Mouse (Mus musculus) neural tube, embryonic 14.5 days (tissue): Measurements from ENCODE around the gene Cgnl1. TPM values are rescaled to one million over a fixed set of nuclear protein-coding genes. Genes with fewer than 3 reads are reported as not detected.

ENCODE experiments used
- ATAC-seq: fragments of 200-750 bp; cut with Nextera tagmentation; 2 replicates; pipeline ENCODE4 v1.8.0; 2017; ENCODE audit warnings: low read depth, mild to moderate bottlenecking, moderate TSS enrichment, moderate library complexity
- H3K27ac ChIP-seq: fragments of 300-500 bp; sonication (generic); 2 replicates; pipeline ENCODE4 v1.5.1; 2014; ENCODE audit warnings: low read depth, mild to moderate bottlenecking, control low read depth, low read length, moderate library complexity, mixed read lengths
- H3K27me3 ChIP-seq: fragments of 300-500 bp; sonication (generic); 2 replicates; pipeline ENCODE4 v1.6.1; 2014; ENCODE audit warnings: low read length; ENCODE audit not compliant: control insufficient read depth, insufficient read depth
- H3K36me3 ChIP-seq: fragments of 300-500 bp; sonication (generic); 2 replicates; pipeline ENCODE4 v1.6.1; 2014; ENCODE audit warnings: low read length, mixed read lengths; ENCODE audit not compliant: control insufficient read depth, insufficient read depth
- H3K4me1 ChIP-seq: fragments of 300-500 bp; sonication (generic); 2 replicates; pipeline ENCODE4 v1.6.1; 2014; ENCODE audit warnings: low read length; ENCODE audit not compliant: control insufficient read depth, insufficient read depth
- H3K4me2 ChIP-seq: fragments of 300-500 bp; sonication (generic); 2 replicates; pipeline ENCODE4 v1.6.1; 2014; ENCODE audit warnings: mild to moderate bottlenecking, low read depth, low read length, control low read depth
- H3K4me3 ChIP-seq: fragments of 300-500 bp; sonication (generic); 2 replicates; pipeline ENCODE4 v1.5.1; 2014; ENCODE audit warnings: low read depth, low read length, control low read depth, mixed read lengths
- H3K9ac ChIP-seq: fragments of 300-500 bp; sonication (generic); replicated peaks from 2 replicates; pipeline ENCODE4 v1.6.1; 2014; ENCODE audit warnings: low read depth, mild to moderate bottlenecking, control low read depth, low read length, mixed read lengths
- H3K9me3 ChIP-seq: fragments of 300-500 bp; sonication (generic); 2 replicates; pipeline ENCODE4 v1.6.1; 2016; ENCODE audit warnings: low read length; ENCODE audit not compliant: control insufficient read depth
- WGBS: fragments of 180-500 bp; shearing (Covaris S2); extraction: QIAGEN DNeasy Blood & Tissue Kit; methylation state at CpG from one replicate; pipeline ENCODE4 v1.1.7; 2014; 5-methylcytosine and 5-hydroxymethylcytosine counted together
- polyA plus RNA-seq: library from polyadenylated mRNA; unstranded; fragments of >200 nt; fragmentation: Nextera tagmentation; extraction: Ambion mirVana; gene quantifications from 2 replicates; pipeline ENCODE4 v1.2.1, GENCODE M21; 2014

Gene Cgnl1
- polyA plus RNA-seq, 1 experiment from 2014 or later, result 2.5 TPM

GRCm38 (mm10) chr9:71746405-71746804, 25.0 kb downstream of the Cgnl1 start:
- 56% methylated on average over 4 of the region's 4 CpGs for WGBS
- no peaks in the 10 kb centered on the region for H3K36me3 ChIP-seq
- no peak overlapping the region for H3K4me2 ChIP-seq
- no peak overlapping the region for H3K27ac ChIP-seq
- no peaks in the 10 kb centered on the region for H3K27me3 ChIP-seq
- no peak overlapping the region for H3K4me3 ChIP-seq
- H3K9ac ChIP-seq, result no peak overlapping the region
- ATAC-seq, result no peak
- no peaks in the 10 kb centered on the region for H3K4me1 ChIP-seq
- no peaks in the 10 kb centered on the region for H3K9me3 ChIP-seq

DNA sequence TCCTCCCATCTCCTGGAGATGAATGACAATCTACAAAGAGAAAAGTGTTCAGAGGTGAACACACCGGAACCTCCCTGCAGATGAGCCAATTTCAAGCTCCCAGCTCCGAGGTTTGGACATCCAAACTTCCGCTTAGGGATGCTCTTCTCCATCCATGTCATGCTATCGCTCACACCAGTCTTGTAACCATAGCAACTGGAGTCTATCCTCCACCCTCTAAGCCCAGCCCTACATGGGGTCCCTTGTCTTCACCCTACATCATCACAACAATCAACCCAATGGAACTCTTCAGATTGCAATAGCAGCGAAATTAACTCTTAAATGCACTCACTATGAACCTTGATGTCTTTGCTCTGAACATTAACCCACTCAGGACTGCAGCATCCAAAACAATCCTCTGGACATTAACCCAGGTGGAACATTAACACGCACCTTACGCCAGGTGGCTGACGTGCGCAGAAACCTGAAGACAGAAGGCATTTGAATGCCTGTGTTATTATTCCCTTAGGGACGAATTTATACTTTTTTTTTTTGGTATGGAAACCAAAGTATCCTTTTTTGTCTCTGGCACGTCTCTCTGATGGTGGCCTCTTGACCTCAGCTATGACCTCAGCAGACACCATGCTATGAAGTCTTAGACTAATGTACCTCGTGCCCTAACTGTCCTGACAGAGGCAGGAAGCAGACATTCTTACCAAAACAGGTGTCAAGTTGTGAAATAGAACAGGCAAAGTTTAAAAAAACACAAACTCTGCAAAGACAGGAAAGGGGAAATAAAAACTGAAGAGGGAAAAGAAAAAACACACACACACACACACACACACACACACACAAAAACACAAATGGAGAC, 33.1 kb downstream of the Cgnl1 start:
- H3K9ac ChIP-seq, result no peak overlapping the region
- H3K27me3 ChIP-seq, result no peaks in the 10 kb centered on the region
- no peak overlapping the region for H3K27ac ChIP-seq
- H3K4me1 ChIP-seq, result no peaks in the 10 kb centered on the region
- no peaks in the 10 kb centered on the region for H3K36me3 ChIP-seq
- no peaks in the 10 kb centered on the region for H3K9me3 ChIP-seq
- WGBS, result 74% methylated on average over 12 of the region's 12 CpGs
- no peak overlapping the region for H3K4me3 ChIP-seq
- ATAC-seq, result no peak
- no peak overlapping the region for H3K4me2 ChIP-seq

DNA sequence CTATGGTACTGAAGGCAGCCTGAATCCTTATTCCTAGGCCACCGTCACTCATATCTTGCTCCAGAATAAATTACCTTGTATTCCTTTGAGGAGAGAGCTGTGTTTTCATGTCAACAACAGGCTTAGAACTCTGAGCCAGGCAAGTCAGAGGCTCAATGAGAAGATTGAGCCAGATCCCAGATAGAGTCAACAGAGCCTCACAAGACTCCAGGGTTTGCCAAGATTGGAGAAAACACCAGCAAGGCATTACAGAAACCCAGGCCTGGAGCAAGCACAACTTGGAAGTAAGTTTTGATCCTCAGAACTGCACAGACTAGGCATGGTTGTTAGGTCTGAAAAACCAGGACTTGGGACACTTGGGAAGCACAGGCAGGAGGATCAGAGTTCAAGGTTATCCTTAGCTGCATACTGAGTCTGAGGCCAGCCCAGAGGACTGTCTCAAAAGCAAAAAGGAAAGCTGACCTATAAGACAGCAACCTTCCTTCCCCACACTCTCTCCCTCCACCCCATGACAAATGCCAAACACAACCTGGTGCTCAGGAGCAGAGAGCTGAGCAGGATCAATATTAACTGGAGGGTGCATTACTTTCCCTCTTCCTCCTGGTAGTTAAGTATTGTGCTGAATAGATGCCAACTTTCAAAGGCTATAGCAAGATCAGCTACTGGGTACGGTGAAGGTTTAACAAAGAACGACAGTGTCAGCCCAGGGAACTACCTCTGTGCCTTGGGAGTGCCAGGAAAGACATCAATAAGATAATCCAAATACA, 34.0 kb downstream of the Cgnl1 start:
- Histone ChIP-seq H3K27ac (no peak overlapping the region), H3K4me2 (no peak overlapping the region), H3K4me1 (no peaks in the 10 kb centered on the region), H3K36me3 (no peaks in the 10 kb centered on the region), H3K27me3 (no peaks in the 10 kb centered on the region), H3K4me3 (no peak overlapping the region), H3K9ac (no peak overlapping the region), H3K9me3 (no peaks in the 10 kb centered on the region)
- 69% methylated on average over 3 of the region's 3 CpGs for WGBS
- ATAC-seq, result no peak

- Histone ChIP-seq H3K36me3 (no peaks in the 10 kb centered on the region), H3K9me3 (no peaks in the 10 kb centered on the region), H3K9ac (no peak overlapping the region), H3K4me1 (no peaks in the 10 kb centered on the region), H3K27me3 (no peaks in the 10 kb centered on the region), H3K27ac (no peak overlapping the region), H3K4me3 (no peak overlapping the region), H3K4me2 (no peak overlapping the region)
- ATAC-seq, result no peak
- WGBS, result 92% methylated on average over 7 of the region's 7 CpGs
Measured at GRCm38 (mm10) chr9:71735886-71736285, 35.5 kb downstream of the Cgnl1 start.

DNA sequence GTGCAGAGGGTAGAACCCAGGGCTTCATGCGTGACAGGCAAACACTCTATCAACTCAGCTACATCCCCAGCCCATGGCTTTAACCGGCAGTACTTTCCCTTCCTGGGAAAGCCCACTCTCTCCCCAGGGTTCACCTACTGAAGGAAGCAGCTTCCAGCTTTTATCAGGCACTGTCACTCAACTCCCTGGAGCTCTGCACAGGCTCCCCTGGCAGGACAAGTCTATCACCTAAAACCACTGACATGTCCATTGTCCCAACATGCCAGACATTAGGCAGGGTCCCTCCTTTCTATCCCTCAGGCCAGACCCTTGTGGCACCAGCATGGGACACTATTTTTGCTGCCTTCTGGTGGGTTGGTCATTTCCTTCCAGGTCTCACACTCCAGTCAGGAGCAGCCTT, 37.8 kb downstream of the Cgnl1 start:
- no peak for ATAC-seq
- H3K9me3 ChIP-seq, result no peaks in the 10 kb centered on the region
- H3K4me1 ChIP-seq, result no peaks in the 10 kb centered on the region
- no peaks in the 10 kb centered on the region for H3K36me3 ChIP-seq
- no peak overlapping the region for H3K27ac ChIP-seq
- 78% methylated on average over 2 of the region's 2 CpGs for WGBS
- H3K9ac ChIP-seq, result no peak overlapping the region
- H3K4me2 ChIP-seq, result no peak overlapping the region
- no peaks in the 10 kb centered on the region for H3K27me3 ChIP-seq
- H3K4me3 ChIP-seq, result no peak overlapping the region

DNA sequence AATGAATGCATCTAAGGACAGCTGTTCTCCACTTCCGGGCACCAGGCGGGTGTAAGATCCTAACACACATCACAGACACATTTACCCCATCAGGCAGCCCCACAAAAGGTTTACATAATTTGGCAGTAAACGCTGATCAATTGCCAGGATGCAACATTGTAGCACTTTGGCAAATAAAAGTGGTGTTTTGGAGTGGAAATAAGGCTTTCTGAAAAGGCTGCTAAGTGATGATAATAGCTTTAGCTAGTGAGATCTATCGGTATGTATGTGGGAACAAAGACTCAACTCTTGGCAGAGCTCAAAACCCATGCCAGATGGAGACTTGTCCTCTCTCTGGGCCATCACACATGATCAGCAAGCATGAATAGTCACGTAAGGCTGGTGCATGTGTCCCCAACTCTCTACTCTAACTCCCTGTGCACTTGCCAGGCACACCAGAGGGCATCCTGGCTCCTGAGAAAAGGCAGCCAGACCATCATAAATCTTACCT, 42.5 kb downstream of the Cgnl1 start:
- Histone ChIP-seq H3K4me1 (no peaks in the 10 kb centered on the region), H3K9me3 (no peaks in the 10 kb centered on the region), H3K4me2 (no peak overlapping the region), H3K27me3 (no peaks in the 10 kb centered on the region), H3K27ac (no peak overlapping the region; the same call in 1 of the 2 replicates), H3K9ac (no peak overlapping the region), H3K36me3 (no peaks in the 10 kb centered on the region), H3K4me3 (no peak overlapping the region)
- WGBS, result 56% methylated on average over 5 of the region's 5 CpGs
- peak; percentile 41; the same call in 1 of the 2 replicates for ATAC-seq

GRCm38 (mm10) chr9:71727233-71727632, 44.2 kb downstream of the Cgnl1 start:
- Histone ChIP-seq H3K36me3 (no peaks in the 10 kb centered on the region), H3K4me1 (no peaks in the 10 kb centered on the region), H3K4me2 (no peak overlapping the region), H3K4me3 (no peak overlapping the region), H3K9me3 (no peaks in the 10 kb centered on the region), H3K27me3 (no peaks in the 10 kb centered on the region), H3K9ac (no peak overlapping the region), H3K27ac (no peak overlapping the region)
- no peak for ATAC-seq
- 86% methylated on average over 4 of the region's 4 CpGs for WGBS

- no peak overlapping the region for H3K4me3 ChIP-seq
- H3K9ac ChIP-seq, result no peak overlapping the region
- no peak for ATAC-seq
- H3K9me3 ChIP-seq, result no peaks in the 10 kb centered on the region
- H3K4me1 ChIP-seq, result no peaks in the 10 kb centered on the region
- H3K36me3 ChIP-seq, result no peaks in the 10 kb centered on the region
- H3K27me3 ChIP-seq, result no peaks in the 10 kb centered on the region
- H3K27ac ChIP-seq, result no peak overlapping the region
- H3K4me2 ChIP-seq, result no peak overlapping the region
- WGBS, result 93% methylated on average over 3 of the region's 3 CpGs
Measured at GRCm38 (mm10) chr9:71726121-71726520, 45.3 kb downstream of the Cgnl1 start.

GRCm38 (mm10) chr9:71722366-71722765, 49.0 kb downstream of the Cgnl1 start:
- Histone ChIP-seq H3K4me1 (no peaks in the 10 kb centered on the region), H3K4me2 (no peak overlapping the region), H3K9me3 (no peaks in the 10 kb centered on the region), H3K27me3 (no peaks in the 10 kb centered on the region), H3K36me3 (no peaks in the 10 kb centered on the region), H3K27ac (no peak overlapping the region), H3K9ac (no peak overlapping the region), H3K4me3 (no peak overlapping the region)
- 82% methylated on average over 3 of the region's 3 CpGs for WGBS
- ATAC-seq, result no peak
